Mouse (Mus musculus) left cerebral cortex, postnatal 4 days (tissue): ENCODE data around the gene Fdxacb1. TPM values are rescaled to one million over a fixed set of nuclear protein-coding genes. Genes with fewer than 3 reads are reported as not detected.

Experiments used
- DNase-seq: peaks from one replicate; pipeline ENCODE4 v3.0.0-alpha.2; 2022
- intact Hi-C: fragments of 180-260 bp; cut with DNase I; formaldehyde crosslinking; loops from one replicate; pipeline ENCODE4 v1.15.1; 2025
- total RNA-seq, 2 experiments: library from RNA; stranded (reverse); gene quantifications; 2 replicates each; pipeline ENCODE4 v1.2.3; 2021

Fdxacb1 gene
- total RNA-seq, 2 experiments from 2014 or later: 5.9 to 8.3 TPM

GRCm38 (mm10) chr9:50798368-50798767 lies 30.3 kb downstream of the Fdxacb1 start:
- intact Hi-C loops: no loop called here
- no peak for DNase-seq

- DNase-seq: peak; percentile 10
- intact Hi-C loops: no loop called here
Measured at GRCm38 (mm10) chr9:50800985-50801384, 32.9 kb downstream of the Fdxacb1 start.

- DNase-seq: no peak
- intact Hi-C loops: no loop called here
Measured at GRCm38 (mm10) chr9:50803055-50803671, 35.1 kb downstream of the Fdxacb1 start.

GRCm38 (mm10) chr9:50808471-50808870 lies 40.4 kb downstream of the Fdxacb1 start:
- DNase-seq: no peak
- intact Hi-C loops: no loop called here

GRCm38 (mm10) chr9:50809146-50809545 lies 41.1 kb downstream of the Fdxacb1 start:
- intact Hi-C loops: no loop called here

GRCm38 (mm10) chr9:50811187-50811586 lies 43.2 kb downstream of the Fdxacb1 start:
- no peak for DNase-seq
- intact Hi-C loops: no loop called here

More at GRCm38 (mm10) chr9:50809146-50809545, 41.1 kb downstream of the Fdxacb1 start:
- no peak for DNase-seq

GRCm38 (mm10) chr9:50811746-50812145 lies 43.7 kb downstream of the Fdxacb1 start:
- intact Hi-C loops: no loop called here
- no peak for DNase-seq

- DNase-seq: no peak
Measured at GRCm38 (mm10) chr9:50813796-50814195, 45.8 kb downstream of the Fdxacb1 start.

GRCm38 (mm10) chr9:50815666-50816065 lies 47.6 kb downstream of the Fdxacb1 start:
- intact Hi-C loops: no loop called here

More at GRCm38 (mm10) chr9:50813796-50814195, 45.8 kb downstream of the Fdxacb1 start:
- intact Hi-C loops: no loop called here

GRCm38 (mm10) chr9:50816512-50816911 lies 48.5 kb downstream of the Fdxacb1 start:
- no peak for DNase-seq
- intact Hi-C loops: no loop called here

More at GRCm38 (mm10) chr9:50815666-50816065, 47.6 kb downstream of the Fdxacb1 start:
- DNase-seq: no peak

GRCm38 (mm10) chr9:50818050-50818449 lies 50.0 kb downstream of the Fdxacb1 start:
- intact Hi-C loops: no loop called here
- no peak for DNase-seq

GRCm38 (mm10) chr9:50819716-50820115 lies 51.7 kb downstream of the Fdxacb1 start:
- no peak for DNase-seq
- intact Hi-C loops: loop anchor here (1.0 kb wide), 1 partner anchor 26 kb away; the partner anchor contains the start of gene Ppp2r1b

GRCm38 (mm10) chr9:50821651-50822050 lies 53.6 kb downstream of the Fdxacb1 start:
- no peak for DNase-seq
- intact Hi-C loops: no loop called here

GRCm38 (mm10) chr9:50822216-50822615 lies 54.2 kb downstream of the Fdxacb1 start:
- intact Hi-C loops: no loop called here
- no peak for DNase-seq

Other genes starting within 250 kb of the Fdxacb1 start
- 10 to 100 TPM; 40.7 to 42.0 TPM for gene Pts, start 239.5 kb upstream of the Fdxacb1 start, total RNA-seq
- 10 to 100 TPM; 16.3 to 17.0 TPM for gene Il18, start 213.4 kb upstream of the Fdxacb1 start, total RNA-seq
- gene Bco2, start 213.1 kb upstream of the Fdxacb1 start, total RNA-seq: under 1 TPM; 0.70 to 0.93 TPM
- not detected for gene Tex12, start 206.9 kb upstream of the Fdxacb1 start, total RNA-seq
- gene Sdhd, start 164.4 kb upstream of the Fdxacb1 start, total RNA-seq: 100 to 1,000 TPM; 110 to 120 TPM
- 100 to 1,000 TPM; 157 to 174 TPM for gene Timm8b, start 164.3 kb upstream of the Fdxacb1 start, total RNA-seq
- 1 to 10 TPM; 2.1 to 2.5 TPM for gene Pih1d2, start 150.9 kb upstream of the Fdxacb1 start, total RNA-seq
- 10 to 100 TPM; 30.6 to 31.1 TPM for gene Nkapd1, start 150.8 kb upstream of the Fdxacb1 start, total RNA-seq
- gene Dlat, start 108.5 kb upstream of the Fdxacb1 start, total RNA-seq: 10 to 100 TPM; 73.7 to 79.4 TPM
- gene Dixdc1, start 28.7 kb upstream of the Fdxacb1 start, total RNA-seq: 10 to 100 TPM; 65.3 to 66.0 TPM
- gene 2310030G06Rik, start 21.7 kb upstream of the Fdxacb1 start, total RNA-seq: 1 to 10 TPM; 1.8 to 2.0 TPM
- gene Cryab, start 16.9 kb upstream of the Fdxacb1 start, total RNA-seq: 10 to 100 TPM; 39.1 to 40.9 TPM
- gene Hspb2, start 15.9 kb upstream of the Fdxacb1 start, total RNA-seq: 1 to 10 TPM; 1.0 to 1.3 TPM
- gene Alg9, start 6.8 kb downstream of the Fdxacb1 start, total RNA-seq: 10 to 100 TPM; 52.7 to 53.8 TPM
- 10 to 100 TPM; 16.6 to 18.6 TPM for gene 1110032A03Rik, start 7.3 kb downstream of the Fdxacb1 start, total RNA-seq
- gene Ppp2r1b, start 77.1 kb downstream of the Fdxacb1 start, total RNA-seq: 10 to 100 TPM; 29.9 to 33.2 TPM
- gene Sik2, start 240.8 kb downstream of the Fdxacb1 start, total RNA-seq: 10 to 100 TPM; 54.9 TPM